Mouse (Mus musculus): ENCODE data around the gene Csdc2. TPM values are rescaled to one million over a fixed set of nuclear protein-coding genes. Genes with fewer than 3 reads are reported as not detected.

The Csdc2 gene
- polyA plus RNA-seq, 1 experiment from 2014 or later: 16.0 TPM

DNA sequence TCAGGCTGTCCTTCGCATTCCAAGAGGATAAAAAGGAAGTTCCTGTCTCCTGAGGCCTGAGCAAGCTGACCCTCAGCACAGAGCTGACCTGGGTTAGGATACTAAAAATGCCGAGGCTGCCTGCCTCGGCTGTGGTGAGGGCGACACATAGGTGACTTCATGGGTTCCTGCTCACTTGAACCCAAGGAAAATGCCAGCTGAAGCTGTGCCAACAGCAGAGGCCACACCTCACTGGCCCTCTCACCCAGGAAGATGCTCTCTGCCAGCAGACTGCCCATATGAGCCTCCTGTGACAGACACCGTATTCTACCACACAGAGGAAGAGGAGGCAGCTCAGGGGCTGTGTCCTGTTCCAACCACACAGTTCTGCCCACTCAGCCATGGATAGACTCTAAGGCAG is 17.5 kb upstream of the Csdc2 start:
- peaks cover 40% of the 10 kb centered on the region for H3K36me3 ChIP-seq (ENCODE audit: control insufficient read depth, insufficient read depth, low read length)
- DNase-seq (ENCODE audit: low spot score) (no peak), ATAC-seq (replicated peaks; ENCODE audit: low FRiP score, low TSS enrichment, low read depth) (no peak)
- no peaks in the 10 kb centered on the region for H3K9me3 ChIP-seq (ENCODE audit: control insufficient read depth, low read length)
- H3K27me3 ChIP-seq (replicated peaks; ENCODE audit: control insufficient read depth, insufficient read depth, low read length): no peaks in the 10 kb centered on the region
- H3K27ac ChIP-seq (ENCODE audit: low read depth): no peak overlapping the region
- H3K4me1 ChIP-seq (replicated peaks; ENCODE audit: control insufficient read depth, insufficient read depth, low read length): no peaks in the 10 kb centered on the region
- WGBS: 81% methylated on average over 5 of the region's 5 CpGs
- no peak overlapping the region for H3K9ac ChIP-seq (ENCODE audit: low read length)
- no peak overlapping the region for H3K4me3 ChIP-seq (ENCODE audit: low read depth, low read length)
- H3K4me2 ChIP-seq (ENCODE audit: low read length): no peak overlapping the region

DNA sequence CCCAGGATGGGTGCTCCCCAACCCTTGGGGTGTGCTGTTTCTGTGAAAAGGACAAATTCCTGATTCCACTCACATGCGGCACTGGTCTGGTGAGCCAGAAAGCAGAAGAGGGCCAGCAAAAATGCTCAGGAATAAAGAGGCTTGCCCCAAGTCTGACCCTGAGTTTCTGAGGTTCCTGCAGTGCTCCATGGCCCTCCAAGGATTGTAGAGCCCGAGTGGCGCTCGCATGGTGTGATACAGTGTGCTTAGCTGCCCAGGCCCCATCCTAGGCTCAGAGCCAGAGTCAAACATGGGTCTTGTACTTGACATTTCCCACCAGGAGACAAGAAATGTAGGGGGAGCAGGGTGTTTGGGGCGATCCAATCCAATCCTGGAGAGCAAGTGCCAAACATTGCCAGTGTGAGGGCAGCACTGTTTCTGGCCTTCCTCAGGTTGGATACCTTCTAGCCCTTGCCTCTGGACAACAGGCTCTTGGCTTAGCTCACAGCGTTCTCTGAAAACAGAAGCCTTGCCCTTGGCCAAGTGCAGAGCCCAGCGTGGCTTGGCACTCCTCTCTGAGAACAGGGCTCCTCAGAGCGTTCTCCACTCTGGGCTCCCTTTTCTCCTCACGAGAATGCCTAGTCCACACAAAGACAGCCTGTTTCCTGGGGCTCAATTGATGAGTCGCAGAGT is 15.9 kb upstream of the Csdc2 start:
- Histone ChIP-seq H3K27me3 (replicated peaks; ENCODE audit: control insufficient read depth, insufficient read depth, low read length) (no peaks in the 10 kb centered on the region), H3K4me3 (ENCODE audit: low read depth, low read length) (no peak overlapping the region), H3K9ac (ENCODE audit: low read length) (no peak overlapping the region), H3K4me2 (ENCODE audit: low read length) (no peak overlapping the region), H3K27ac (ENCODE audit: low read depth) (no peak overlapping the region), H3K9me3 (ENCODE audit: control insufficient read depth, low read length) (no peaks in the 10 kb centered on the region), H3K36me3 (ENCODE audit: control insufficient read depth, insufficient read depth, low read length) (peaks cover 24% of the 10 kb centered on the region), H3K4me1 (replicated peaks; ENCODE audit: control insufficient read depth, insufficient read depth, low read length) (peaks cover 10% of the 10 kb centered on the region)
- ATAC-seq (replicated peaks; ENCODE audit: low FRiP score, low TSS enrichment, low read depth): no peak
- DNase-seq (ENCODE audit: low spot score): no peak
- 80% methylated on average over 10 of the region's 10 CpGs for WGBS

DNA sequence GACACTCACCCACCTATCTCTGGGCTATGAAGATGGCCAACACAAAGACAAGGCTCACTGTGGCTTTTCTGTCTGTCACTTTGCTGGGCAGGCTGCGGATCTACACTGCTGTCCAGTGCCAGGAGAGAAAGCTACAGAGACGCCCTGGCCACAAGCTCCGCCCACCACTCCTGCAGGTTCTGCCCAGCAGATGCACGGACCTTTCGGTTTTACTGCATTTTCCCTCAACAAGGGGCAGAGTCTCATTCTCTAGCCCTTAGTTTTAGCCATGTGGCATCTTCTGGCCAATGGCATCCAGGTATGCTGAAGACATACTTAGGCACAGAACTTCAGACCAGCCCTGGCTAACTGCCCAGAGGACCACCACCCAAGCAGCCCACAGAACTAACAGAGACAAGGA is 15.3 kb upstream of the Csdc2 start:
- no peak overlapping the region for H3K9ac ChIP-seq (ENCODE audit: low read length)
- no peak overlapping the region for H3K27ac ChIP-seq (ENCODE audit: low read depth)
- no peak overlapping the region for H3K4me3 ChIP-seq (ENCODE audit: low read depth, low read length)
- no peaks in the 10 kb centered on the region for H3K9me3 ChIP-seq (ENCODE audit: control insufficient read depth, low read length)
- DNase-seq (ENCODE audit: low spot score): no peak
- ATAC-seq (replicated peaks; ENCODE audit: low FRiP score, low TSS enrichment, low read depth): no peak
- H3K4me1 ChIP-seq (replicated peaks; ENCODE audit: control insufficient read depth, insufficient read depth, low read length): peaks cover 10% of the 10 kb centered on the region
- 75% methylated on average over 5 of the region's 5 CpGs for WGBS
- H3K36me3 ChIP-seq (ENCODE audit: control insufficient read depth, insufficient read depth, low read length): peaks cover 18% of the 10 kb centered on the region
- no peaks in the 10 kb centered on the region for H3K27me3 ChIP-seq (replicated peaks; ENCODE audit: control insufficient read depth, insufficient read depth, low read length)
- no peak overlapping the region for H3K4me2 ChIP-seq (ENCODE audit: low read length)

DNA sequence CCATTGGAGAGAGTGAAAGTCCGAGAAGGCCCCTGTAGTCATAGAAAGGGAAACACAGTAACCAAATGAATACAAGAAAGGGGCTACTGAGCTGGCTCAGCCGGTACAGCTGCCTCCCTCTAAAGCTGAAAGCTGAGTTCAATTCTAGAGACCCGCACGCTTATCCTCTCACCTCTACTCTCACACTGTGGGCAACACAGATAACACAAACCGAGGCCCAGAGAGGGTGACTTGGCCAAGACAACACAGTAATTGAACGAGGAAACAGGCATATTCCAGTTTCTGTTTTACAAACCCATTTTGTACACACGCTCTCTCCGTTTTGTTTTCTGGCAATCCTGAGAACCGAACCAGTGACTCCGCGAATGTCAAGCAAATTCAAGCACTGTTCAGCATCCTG is 11.6 kb upstream of the Csdc2 start:
- ATAC-seq (replicated peaks; ENCODE audit: low FRiP score, low TSS enrichment, low read depth) (no peak), DNase-seq (ENCODE audit: low spot score) (no peak)
- no peak overlapping the region for H3K27ac ChIP-seq (ENCODE audit: low read depth)
- H3K4me3 ChIP-seq (ENCODE audit: low read depth, low read length): peak overlapping the region; percentile 63
- 87% methylated on average over 11 of the region's 11 CpGs for WGBS
- H3K4me2 ChIP-seq (ENCODE audit: low read length): peak overlapping the region; percentile 61
- H3K9me3 ChIP-seq (ENCODE audit: control insufficient read depth, low read length): no peaks in the 10 kb centered on the region
- 0 out of 2 replicates have a peak, but pooled peaks cover 3% of the 10 kb centered on the region for H3K36me3 ChIP-seq (ENCODE audit: control insufficient read depth, insufficient read depth, low read length)
- peak overlapping the region; percentile 60 for H3K9ac ChIP-seq (ENCODE audit: low read length)
- peaks cover 13% of the 10 kb centered on the region for H3K4me1 ChIP-seq (replicated peaks; ENCODE audit: control insufficient read depth, insufficient read depth, low read length)
- H3K27me3 ChIP-seq (replicated peaks; ENCODE audit: control insufficient read depth, insufficient read depth, low read length): no peaks in the 10 kb centered on the region

DNA sequence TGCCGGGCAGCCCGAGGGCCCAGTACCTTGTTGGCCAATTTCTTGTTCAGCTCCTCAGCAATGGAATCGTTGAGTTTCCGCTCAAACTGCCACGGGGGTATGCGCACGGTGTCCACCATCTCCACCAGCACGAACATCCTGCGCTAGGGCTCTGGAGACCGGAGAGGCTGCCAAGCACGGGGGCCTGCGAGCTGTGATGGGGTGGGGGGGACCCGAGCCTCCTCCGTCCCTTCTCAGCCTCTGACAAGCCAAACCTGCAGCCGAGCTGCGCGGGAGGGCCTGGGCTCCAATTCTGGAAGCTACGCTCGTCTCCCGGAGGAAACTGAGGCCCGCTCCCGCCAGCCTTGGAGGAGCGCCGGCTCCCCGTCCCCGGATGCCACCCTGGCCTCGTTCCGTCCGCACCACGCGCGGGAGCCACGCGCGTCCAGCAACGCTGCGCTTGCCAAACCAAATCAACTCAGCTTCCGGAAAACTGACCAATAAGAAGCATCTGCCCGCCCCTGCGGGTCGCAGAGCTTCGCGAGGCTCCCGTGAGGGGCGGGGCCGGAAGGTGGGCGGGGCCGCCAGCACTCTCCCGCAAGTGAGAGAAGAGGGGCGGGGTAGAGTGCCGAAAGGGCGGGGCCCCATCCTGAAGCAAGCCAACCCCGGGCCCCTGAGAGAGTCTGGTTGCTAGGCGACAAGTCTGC is 10.7 kb upstream of the Csdc2 start, which contains the start of gene Polr3h:
Gene Polr3h, minus strand, starts transcription at position 481 of the 686 bp plus-strand sequence.
- peak; percentile 94 for ATAC-seq (replicated peaks; ENCODE audit: low FRiP score, low TSS enrichment, low read depth)
- 1% methylated on average over 54 of the region's 54 CpGs for WGBS

DNA sequence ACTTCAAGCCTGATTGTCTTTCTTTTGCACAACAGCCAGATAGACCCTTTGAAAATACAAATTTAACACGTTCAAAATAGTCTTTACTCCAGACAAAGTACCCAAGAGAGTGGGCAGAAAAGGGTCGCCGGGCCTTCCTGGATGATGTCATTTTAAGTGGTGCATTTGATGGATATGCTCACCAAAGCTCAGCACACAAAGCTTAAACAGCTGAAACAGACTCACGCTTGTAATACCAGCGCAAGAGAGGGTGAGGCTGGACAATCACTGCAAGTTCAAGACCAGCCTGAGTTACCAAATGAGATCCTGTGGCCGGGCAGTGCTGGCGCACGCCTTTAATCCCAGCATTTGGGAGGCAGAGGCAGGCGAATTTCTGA is 10.1 kb upstream of the Csdc2 start:
- Histone ChIP-seq H3K36me3 (ENCODE audit: control insufficient read depth, insufficient read depth, low read length) (0 out of 2 replicates have a peak, but pooled peaks cover 3% of the 10 kb centered on the region), H3K27me3 (replicated peaks; ENCODE audit: control insufficient read depth, insufficient read depth, low read length) (no peaks in the 10 kb centered on the region), H3K4me3 (ENCODE audit: low read depth, low read length) (0 out of 2 replicates have a peak overlapping the region, but pooled peaks have one; percentile 13), H3K9ac (ENCODE audit: low read length) (no peak overlapping the region), H3K9me3 (ENCODE audit: control insufficient read depth, low read length) (no peaks in the 10 kb centered on the region), H3K27ac (ENCODE audit: low read depth) (peak overlapping the region; percentile 12; the same call in 1 of the 2 replicates), H3K4me2 (ENCODE audit: low read length) (peak overlapping the region; percentile 37), H3K4me1 (replicated peaks; ENCODE audit: control insufficient read depth, insufficient read depth, low read length) (peaks cover 13% of the 10 kb centered on the region)
- DNase-seq (ENCODE audit: low spot score): no peak
- ATAC-seq (replicated peaks; ENCODE audit: low FRiP score, low TSS enrichment, low read depth): no peak; the same call in 1 of the 2 replicates
- WGBS: 35% methylated on average over 9 of the region's 9 CpGs

More for the DNA sequence above, 10.7 kb upstream of the Csdc2 start, which contains the start of gene Polr3h:
- Histone ChIP-seq H3K4me2 (ENCODE audit: low read length) (peak within 1 kb of the TSS; percentile 61), H3K9ac (ENCODE audit: low read length) (peak within 1 kb of the TSS; percentile 60), H3K36me3 (ENCODE audit: control insufficient read depth, insufficient read depth, low read length) (0 out of 2 replicates have a peak, but pooled peaks cover 3% of the 10 kb centered on the region), H3K27me3 (replicated peaks; ENCODE audit: control insufficient read depth, insufficient read depth, low read length) (no peaks in the 10 kb centered on the region), H3K27ac (ENCODE audit: low read depth) (peak within 1 kb of the TSS; percentile 17; the same call in 1 of the 2 replicates), H3K4me3 (ENCODE audit: low read depth, low read length) (peak within 1 kb of the TSS; percentile 63), H3K4me1 (replicated peaks; ENCODE audit: control insufficient read depth, insufficient read depth, low read length) (peaks cover 13% of the 10 kb centered on the region), H3K9me3 (ENCODE audit: control insufficient read depth, low read length) (no peaks in the 10 kb centered on the region)
- DNase-seq (ENCODE audit: low spot score): peak; percentile 96

DNA sequence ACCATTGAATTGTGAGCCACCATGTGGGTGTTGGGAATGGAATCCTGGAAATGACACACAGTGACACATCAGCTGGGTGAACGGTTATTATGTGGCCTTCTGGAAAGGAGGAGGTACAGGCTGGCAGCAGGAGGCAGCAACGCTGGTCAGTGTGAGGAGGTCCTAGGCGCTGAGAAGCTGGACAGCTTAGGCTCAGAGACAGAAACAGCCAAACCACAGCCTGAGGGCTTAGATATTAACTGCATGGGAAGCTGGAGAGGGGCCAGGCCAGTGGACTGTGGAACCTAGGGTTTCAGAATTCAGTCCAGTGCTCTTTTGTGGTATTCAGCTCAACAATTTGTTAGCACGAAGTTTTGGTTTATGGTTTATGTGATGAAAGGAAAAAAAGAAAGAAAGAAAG is 8.8 kb upstream of the Csdc2 start:
- Histone ChIP-seq H3K27me3 (replicated peaks; ENCODE audit: control insufficient read depth, insufficient read depth, low read length) (no peaks in the 10 kb centered on the region), H3K9me3 (ENCODE audit: control insufficient read depth, low read length) (no peaks in the 10 kb centered on the region), H3K9ac (ENCODE audit: low read length) (no peak overlapping the region), H3K27ac (ENCODE audit: low read depth) (no peak overlapping the region), H3K4me1 (replicated peaks; ENCODE audit: control insufficient read depth, insufficient read depth, low read length) (peaks cover 13% of the 10 kb centered on the region), H3K4me3 (ENCODE audit: low read depth, low read length) (no peak overlapping the region), H3K4me2 (ENCODE audit: low read length) (no peak overlapping the region), H3K36me3 (ENCODE audit: control insufficient read depth, insufficient read depth, low read length) (0 out of 2 replicates have a peak, but pooled peaks cover 3% of the 10 kb centered on the region)
- 61% methylated on average over 4 of the region's 4 CpGs for WGBS
- DNase-seq (ENCODE audit: low spot score) (no peak), ATAC-seq (replicated peaks; ENCODE audit: low FRiP score, low TSS enrichment, low read depth) (no peak)

DNA sequence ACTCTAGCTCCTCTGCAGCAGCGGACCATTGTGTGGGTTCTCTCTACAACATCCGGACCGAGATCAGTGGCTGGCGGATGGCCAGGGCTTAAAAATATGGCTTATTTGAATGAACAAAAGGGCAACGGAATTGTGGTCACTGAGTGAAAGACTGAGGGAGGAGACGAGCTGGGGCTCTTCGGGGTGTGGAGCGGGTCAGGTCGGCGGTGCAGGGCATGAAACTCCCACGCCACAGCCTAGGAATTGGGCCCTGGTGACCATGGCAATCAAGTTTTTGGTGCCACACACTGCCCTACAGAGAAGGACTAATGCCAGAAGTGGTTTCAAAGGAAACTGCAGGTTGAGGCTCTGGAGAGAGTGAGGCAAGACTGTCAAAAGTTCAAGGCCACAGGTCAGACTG is 8.3 kb upstream of the Csdc2 start:
- Histone ChIP-seq H3K4me2 (ENCODE audit: low read length) (no peak overlapping the region; the same call in 1 of the 2 replicates), H3K4me3 (ENCODE audit: low read depth, low read length) (no peak overlapping the region), H3K36me3 (ENCODE audit: control insufficient read depth, insufficient read depth, low read length) (0 out of 2 replicates have a peak, but pooled peaks cover 3% of the 10 kb centered on the region), H3K9ac (ENCODE audit: low read length) (no peak overlapping the region), H3K27ac (ENCODE audit: low read depth) (no peak overlapping the region), H3K4me1 (replicated peaks; ENCODE audit: control insufficient read depth, insufficient read depth, low read length) (peaks cover 16% of the 10 kb centered on the region), H3K27me3 (replicated peaks; ENCODE audit: control insufficient read depth, insufficient read depth, low read length) (no peaks in the 10 kb centered on the region), H3K9me3 (ENCODE audit: control insufficient read depth, low read length) (no peaks in the 10 kb centered on the region)
- DNase-seq (ENCODE audit: low spot score) (no peak), ATAC-seq (replicated peaks; ENCODE audit: low FRiP score, low TSS enrichment, low read depth) (no peak)
- WGBS: 57% methylated on average over 11 of the region's 11 CpGs
